Mouse (Mus musculus): ENCODE measurements around the gene Spag5. TPM values are rescaled to one million over a fixed set of nuclear protein-coding genes. Genes with fewer than 3 reads are reported as not detected.

Spag5 gene
- total and polyA plus RNA-seq, 2 experiments from 2014 or later, result 2.2 to 3.6 TPM

GRCm38 (mm10) chr11:78358330-78359007 lies 57.1 kb downstream of the Spag5 start:
- no peak for DNase-seq (ENCODE audit: low spot score)
- no peaks in the 10 kb centered on the region for H3K4me1 ChIP-seq (ENCODE audit: insufficient read depth, low read length)

GRCm38 (mm10) chr11:78360125-78360788 lies 58.9 kb downstream of the Spag5 start:
- Histone ChIP-seq H3K9me3 (ENCODE audit: low read length) (no peaks in the 10 kb centered on the region), H3K4me1 (ENCODE audit: insufficient read depth, low read length) (no peaks in the 10 kb centered on the region), H3K4me2 (ENCODE audit: low read depth, low read length, poor library complexity, severe bottlenecking) (peak overlapping the region; percentile 33), H3K27me3 (ENCODE audit: insufficient read depth, low read length) (no peaks in the 10 kb centered on the region), H3K36me3 (ENCODE audit: insufficient read depth, low read length) (no peaks in the 10 kb centered on the region), H3K9ac (replicated peaks; ENCODE audit: low read length, poor library complexity, severe bottlenecking) (no peak overlapping the region), H3K4me3 (ENCODE audit: low read depth, low read length) (no peak overlapping the region), H3K27ac (ENCODE audit: low read depth, low read length) (no peak overlapping the region)
- ATAC-seq (ENCODE audit: low FRiP score) (peak; percentile 58; the same call in 1 of the 2 replicates), DNase-seq (ENCODE audit: low spot score) (peak; percentile 90)
- TF ChIP-seq CTCF (IDR thresholded peaks at IDR 0.05), result peak; percentile 77
- 12% methylated on average over 13 of the region's 13 CpGs for WGBS

More at GRCm38 (mm10) chr11:78358330-78359007, 57.1 kb downstream of the Spag5 start:
- no peaks in the 10 kb centered on the region for H3K36me3 ChIP-seq (ENCODE audit: insufficient read depth, low read length)
- H3K9ac ChIP-seq (replicated peaks; ENCODE audit: low read length, poor library complexity, severe bottlenecking), result no peak overlapping the region
- no peak for ATAC-seq (ENCODE audit: low FRiP score)
- H3K27me3 ChIP-seq (ENCODE audit: insufficient read depth, low read length), result no peaks in the 10 kb centered on the region
- TF ChIP-seq CTCF (IDR thresholded peaks at IDR 0.05), result peak; percentile 62
- 16% methylated on average over 22 of the region's 22 CpGs for WGBS
- H3K4me2 ChIP-seq (ENCODE audit: low read depth, low read length, poor library complexity, severe bottlenecking), result no peak overlapping the region
- no peak overlapping the region for H3K4me3 ChIP-seq (ENCODE audit: low read depth, low read length)
- H3K27ac ChIP-seq (ENCODE audit: low read depth, low read length), result no peak overlapping the region
- no peaks in the 10 kb centered on the region for H3K9me3 ChIP-seq (ENCODE audit: low read length)

- Histone ChIP-seq H3K4me2 (ENCODE audit: low read depth, low read length, poor library complexity, severe bottlenecking) (peak overlapping the region; percentile 33; the same call in 1 of the 2 replicates), H3K9ac (replicated peaks; ENCODE audit: low read length, poor library complexity, severe bottlenecking) (no peak overlapping the region), H3K4me1 (ENCODE audit: insufficient read depth, low read length) (no peaks in the 10 kb centered on the region), H3K27ac (ENCODE audit: low read depth, low read length) (no peak overlapping the region), H3K36me3 (ENCODE audit: insufficient read depth, low read length) (no peaks in the 10 kb centered on the region), H3K4me3 (ENCODE audit: low read depth, low read length) (no peak overlapping the region), H3K9me3 (ENCODE audit: low read length) (no peaks in the 10 kb centered on the region), H3K27me3 (ENCODE audit: insufficient read depth, low read length) (no peaks in the 10 kb centered on the region)
- DNase-seq (ENCODE audit: low spot score) (no peak), ATAC-seq (ENCODE audit: low FRiP score) (no peak)
- no peak for TF ChIP-seq CTCF (IDR thresholded peaks at IDR 0.05)
- WGBS, result 60% methylated on average over 2 of the region's 2 CpGs
Measured at GRCm38 (mm10) chr11:78360789-78361131, 59.4 kb downstream of the Spag5 start.

GRCm38 (mm10) chr11:78363309-78364007 lies 62.1 kb downstream of the Spag5 start:
- H3K4me1 ChIP-seq (ENCODE audit: insufficient read depth, low read length), result no peaks in the 10 kb centered on the region
- H3K27me3 ChIP-seq (ENCODE audit: insufficient read depth, low read length), result no peaks in the 10 kb centered on the region
- DNase-seq (ENCODE audit: low spot score) (no peak), ATAC-seq (ENCODE audit: low FRiP score) (no peak)
- no peaks in the 10 kb centered on the region for H3K9me3 ChIP-seq (ENCODE audit: low read length)
- H3K4me2 ChIP-seq (ENCODE audit: low read depth, low read length, poor library complexity, severe bottlenecking), result no peak overlapping the region
- no peak overlapping the region for H3K27ac ChIP-seq (ENCODE audit: low read depth, low read length)
- no peak overlapping the region for H3K9ac ChIP-seq (replicated peaks; ENCODE audit: low read length, poor library complexity, severe bottlenecking)
- H3K36me3 ChIP-seq (ENCODE audit: insufficient read depth, low read length), result no peaks in the 10 kb centered on the region
- no peak overlapping the region for H3K4me3 ChIP-seq (ENCODE audit: low read depth, low read length)
- 84% methylated on average over 13 of the region's 13 CpGs for WGBS
- no peak for TF ChIP-seq CTCF (IDR thresholded peaks at IDR 0.05)

GRCm38 (mm10) chr11:78364103-78364502 lies 62.8 kb downstream of the Spag5 start:
- Histone ChIP-seq H3K27me3 (ENCODE audit: insufficient read depth, low read length) (no peaks in the 10 kb centered on the region), H3K4me1 (ENCODE audit: insufficient read depth, low read length) (no peaks in the 10 kb centered on the region), H3K27ac (ENCODE audit: low read depth, low read length) (no peak overlapping the region), H3K4me3 (ENCODE audit: low read depth, low read length) (no peak overlapping the region), H3K9ac (replicated peaks; ENCODE audit: low read length, poor library complexity, severe bottlenecking) (no peak overlapping the region), H3K36me3 (ENCODE audit: insufficient read depth, low read length) (no peaks in the 10 kb centered on the region), H3K9me3 (ENCODE audit: low read length) (no peaks in the 10 kb centered on the region), H3K4me2 (ENCODE audit: low read depth, low read length, poor library complexity, severe bottlenecking) (no peak overlapping the region)
- DNase-seq (ENCODE audit: low spot score) (no peak), ATAC-seq (ENCODE audit: low FRiP score) (no peak)
- no peak for TF ChIP-seq CTCF (IDR thresholded peaks at IDR 0.05)
- 48% methylated on average over 8 of the region's 8 CpGs for WGBS

All from midbrain, postnatal 0 days (tissue).